Mouse (Mus musculus) WW6 (cell line): Measurements from ENCODE around the gene Narfl.

ENCODE experiments used
- DNase-seq: peaks from one replicate; pipeline ENCODE4 v3.0.0-alpha.2; 2013; ENCODE audit warnings: low read depth, low spot score

The Narfl gene

DNA sequence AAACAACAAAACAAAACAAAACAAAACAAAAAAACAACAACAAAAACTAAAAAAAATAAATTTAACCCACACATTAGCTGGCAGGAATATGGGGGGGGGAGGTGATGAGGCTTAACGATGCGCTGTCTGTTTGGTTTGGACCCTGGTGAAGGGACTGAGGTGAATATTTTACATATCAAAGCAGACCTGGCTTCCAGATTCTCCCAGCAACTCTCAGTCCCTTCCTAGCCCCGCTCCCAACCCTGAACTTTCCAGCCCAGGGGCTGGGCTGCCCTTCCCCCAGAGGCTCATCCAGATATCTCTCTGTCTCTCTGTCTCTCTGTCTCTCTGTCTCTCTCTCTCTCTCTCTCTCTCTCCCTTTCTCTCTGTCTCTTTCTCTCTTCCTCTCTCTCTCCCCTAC lies 11.0 kb upstream of the Narfl start:
- DNase-seq, result no peak

DNA sequence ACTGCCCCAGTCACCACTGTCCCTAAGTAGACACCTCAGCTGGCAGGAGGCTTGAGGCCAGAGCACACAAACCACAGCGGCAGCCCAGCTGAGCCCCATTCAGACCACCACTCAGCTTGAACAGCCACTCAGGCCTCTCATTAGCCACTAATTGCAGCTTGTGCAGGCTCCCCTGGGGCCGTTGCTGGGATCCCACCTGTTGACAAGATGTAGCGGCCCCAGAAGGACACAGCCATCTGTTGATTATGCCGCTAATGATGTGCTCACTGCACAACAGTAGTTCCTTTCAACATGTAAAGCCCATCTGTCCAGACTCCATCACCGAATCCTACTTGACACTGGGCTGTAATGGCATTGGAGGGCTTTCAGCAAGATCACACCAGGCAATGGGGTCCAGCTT lies 7.7 kb upstream of the Narfl start:
- no peak for DNase-seq

DNA sequence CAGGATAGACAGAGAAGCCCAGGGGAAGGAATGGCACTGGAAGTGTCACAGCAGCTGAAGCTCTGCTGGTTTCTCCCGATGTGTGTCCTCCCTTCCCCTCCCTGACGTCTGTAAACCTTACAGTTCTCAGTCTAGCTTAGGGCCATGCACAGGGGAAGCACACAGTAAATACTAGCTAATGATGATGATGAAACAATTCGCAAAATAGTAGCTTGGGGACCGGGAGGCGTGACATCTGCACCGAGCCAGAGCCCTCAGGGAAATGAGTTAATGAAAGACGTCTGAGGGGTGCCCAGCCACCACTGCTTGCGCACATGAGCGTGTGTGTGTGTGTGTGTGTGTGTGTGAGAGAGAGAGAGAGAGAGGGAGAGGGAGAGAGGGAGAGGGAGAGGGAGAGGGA lies 4.2 kb upstream of the Narfl start:
- no peak for DNase-seq

DNA sequence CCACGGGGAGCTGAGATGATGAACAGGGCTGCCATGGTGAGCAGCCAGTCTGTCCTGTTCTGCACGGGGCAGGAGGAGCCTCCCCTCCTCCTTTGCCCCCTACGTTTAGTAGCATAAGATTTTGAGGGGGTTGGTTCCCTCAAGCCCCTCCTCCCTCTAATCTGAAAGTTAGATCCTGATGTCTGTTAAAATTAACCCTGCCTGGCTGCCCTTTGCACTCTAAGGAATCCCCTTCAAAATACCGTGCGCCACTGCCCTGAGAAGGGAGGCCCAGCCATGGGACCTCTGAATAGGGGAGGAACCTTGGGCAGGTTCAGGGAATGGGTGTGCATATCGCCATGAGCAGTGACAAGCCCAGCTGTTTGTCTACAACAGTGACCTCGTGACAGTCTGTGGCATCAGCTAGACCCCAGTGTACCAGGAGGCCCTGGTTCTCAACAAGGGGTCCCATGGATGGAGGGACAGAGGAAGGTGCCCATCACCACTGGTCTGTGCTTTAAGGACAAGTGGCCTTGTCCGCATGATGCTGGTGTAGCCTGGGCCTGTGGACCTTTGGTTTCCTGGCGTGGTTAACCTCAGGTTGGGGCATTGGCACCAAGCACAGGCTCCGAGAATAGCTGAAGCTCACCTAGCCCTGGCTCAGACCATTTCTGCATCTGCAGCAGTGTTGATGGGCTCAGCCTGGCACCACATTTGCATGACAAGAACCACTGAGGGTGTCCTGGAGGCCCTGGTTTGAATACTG lies 1.9 kb downstream of the Narfl start:
- no peak for DNase-seq

DNA sequence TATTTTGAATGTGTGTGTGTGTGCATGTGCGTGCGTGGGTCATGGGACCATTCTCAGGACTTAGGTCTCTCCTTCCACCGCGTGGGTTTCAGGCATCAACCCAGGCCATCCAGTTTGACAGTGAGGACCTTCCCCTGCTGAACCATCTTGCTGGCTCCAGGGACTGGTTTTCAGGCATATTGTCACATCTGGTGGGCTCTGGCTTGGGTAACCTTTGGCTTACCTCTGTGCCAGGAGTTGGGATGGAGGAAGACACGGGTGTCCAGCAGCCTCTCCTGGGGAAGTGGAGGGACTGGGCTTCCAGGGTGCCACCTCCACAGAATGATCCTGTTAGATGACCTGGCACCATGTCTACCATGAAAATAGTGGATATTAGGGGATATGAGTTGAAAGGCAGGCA lies 4.4 kb downstream of the Narfl start:
- no peak for DNase-seq

DNA sequence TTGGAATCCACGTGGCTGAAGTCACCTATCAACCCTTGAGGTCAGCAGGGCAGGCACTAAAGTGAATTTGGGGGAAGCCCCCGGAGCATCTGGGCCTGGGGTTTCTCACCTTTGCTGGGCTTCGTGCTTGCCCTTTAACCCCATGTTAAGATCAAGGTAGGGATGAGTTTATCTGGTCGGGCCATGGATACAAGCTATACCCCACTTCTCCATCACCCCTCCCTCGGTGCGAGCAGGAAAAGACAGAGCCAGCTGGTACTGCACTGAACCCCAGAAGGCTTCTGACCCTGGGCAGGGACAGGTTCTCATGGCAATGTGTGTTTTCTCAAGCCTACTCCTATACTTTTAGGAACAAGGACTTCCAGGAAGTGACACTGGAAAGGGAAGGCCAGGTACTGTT lies 7.8 kb downstream of the Narfl start:
- DNase-seq, result no peak

DNA sequence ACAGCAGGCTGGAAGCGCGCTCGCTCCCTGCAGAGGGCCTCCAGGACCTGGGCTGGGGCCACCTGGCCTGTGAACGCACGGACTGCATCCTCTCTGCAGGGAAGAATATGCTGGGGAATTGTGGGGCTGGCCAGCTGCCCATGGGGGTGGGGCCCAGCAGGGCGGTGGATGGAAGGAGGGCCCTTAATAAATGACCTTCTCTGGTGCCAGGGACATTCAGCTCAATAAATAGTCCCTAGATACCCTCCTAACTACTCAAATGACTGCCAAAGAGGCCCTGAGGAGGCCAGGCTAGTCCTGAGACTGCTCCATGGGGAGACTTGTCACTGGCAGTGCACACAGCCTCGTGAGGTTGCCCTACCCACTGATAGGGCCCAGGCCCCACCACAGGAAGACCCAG lies 9.5 kb downstream of the Narfl start:
- no peak for DNase-seq

DNA sequence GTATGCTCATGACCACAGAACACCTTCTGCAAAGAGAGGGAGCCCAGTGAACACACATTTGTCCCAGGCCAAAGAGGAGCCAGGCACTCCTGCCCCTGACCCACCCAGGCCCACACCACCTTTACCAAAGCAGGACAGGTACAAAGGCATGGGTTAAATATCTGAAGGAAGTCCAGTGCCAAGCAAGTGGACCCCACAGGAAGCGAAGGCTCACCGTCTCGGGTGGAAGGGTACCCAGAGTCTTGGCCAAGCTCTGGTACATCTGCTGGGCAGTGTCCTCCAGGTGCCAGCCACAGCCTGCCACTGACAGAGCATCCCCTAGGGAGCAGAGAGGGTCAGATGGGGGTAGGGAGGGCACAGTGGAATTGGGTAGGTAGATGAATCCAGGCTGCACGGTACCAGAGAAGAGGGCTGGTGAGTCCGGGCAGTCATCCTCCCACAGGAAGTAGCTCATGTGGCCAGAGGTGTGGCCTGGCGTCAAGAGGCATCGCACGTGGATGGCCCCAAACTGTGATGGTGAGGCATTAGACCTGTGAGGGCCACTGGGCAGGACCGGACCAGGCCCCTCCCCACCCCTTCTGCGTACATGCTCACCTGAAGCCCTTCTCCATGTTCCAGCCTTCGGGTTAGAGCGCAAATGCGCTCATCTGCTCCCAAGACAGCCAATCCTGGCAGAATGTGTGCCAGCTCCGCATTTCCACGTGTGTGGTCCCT lies 10.4 kb downstream of the Narfl start:
- no peak for DNase-seq

DNA sequence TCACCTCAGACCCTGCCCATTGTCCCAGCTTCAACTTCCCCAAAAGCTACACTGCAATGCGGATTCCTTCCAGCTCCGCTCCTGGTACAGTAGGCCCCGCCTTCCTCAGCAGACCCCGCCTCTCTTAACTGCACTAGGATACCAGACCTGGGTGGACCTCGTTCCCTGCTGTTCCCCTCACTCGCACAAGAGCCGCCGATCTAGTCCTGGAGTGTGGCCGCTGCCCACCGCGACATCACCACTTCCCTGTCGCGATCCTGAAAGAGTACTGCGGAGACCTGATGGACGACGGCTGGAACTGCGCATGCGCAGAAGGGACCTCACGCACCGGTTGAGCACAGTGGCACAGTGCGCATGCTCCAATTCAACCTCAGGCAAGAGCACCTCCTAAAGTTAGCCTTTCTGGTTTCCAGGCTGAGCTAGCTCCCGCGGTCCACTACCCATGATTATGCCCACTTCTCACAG lies 11.7 kb downstream of the Narfl start, which contains the start of gene Haghl:
Gene Haghl (minus strand): TSS at position 393 of the 465 bp plus-strand sequence.
- peak; percentile 90 for DNase-seq

DNA sequence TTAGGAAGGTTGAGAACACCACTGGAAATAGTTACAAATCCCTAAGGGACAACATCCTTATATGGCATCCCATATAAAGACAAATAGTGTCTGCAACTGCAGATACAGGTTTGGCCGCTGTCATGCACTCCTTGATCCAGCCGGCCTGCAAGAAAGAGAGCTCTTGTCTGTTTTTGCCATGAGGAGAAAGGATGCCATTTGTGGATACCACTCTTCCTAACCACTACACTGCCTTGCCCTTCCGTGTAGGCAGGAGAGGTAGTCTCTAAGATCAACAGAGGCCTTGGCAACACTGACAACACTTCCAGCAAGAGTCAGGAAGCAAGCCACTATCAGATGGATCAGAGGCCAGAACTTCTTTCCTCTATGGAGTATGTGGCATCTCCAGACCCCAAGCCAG lies 12.7 kb downstream of the Narfl start, which contains the start of gene Ccdc78:
Gene Ccdc78 (plus strand): TSS at position 301 of the 400 bp plus-strand sequence.
- DNase-seq, result no peak

DNA sequence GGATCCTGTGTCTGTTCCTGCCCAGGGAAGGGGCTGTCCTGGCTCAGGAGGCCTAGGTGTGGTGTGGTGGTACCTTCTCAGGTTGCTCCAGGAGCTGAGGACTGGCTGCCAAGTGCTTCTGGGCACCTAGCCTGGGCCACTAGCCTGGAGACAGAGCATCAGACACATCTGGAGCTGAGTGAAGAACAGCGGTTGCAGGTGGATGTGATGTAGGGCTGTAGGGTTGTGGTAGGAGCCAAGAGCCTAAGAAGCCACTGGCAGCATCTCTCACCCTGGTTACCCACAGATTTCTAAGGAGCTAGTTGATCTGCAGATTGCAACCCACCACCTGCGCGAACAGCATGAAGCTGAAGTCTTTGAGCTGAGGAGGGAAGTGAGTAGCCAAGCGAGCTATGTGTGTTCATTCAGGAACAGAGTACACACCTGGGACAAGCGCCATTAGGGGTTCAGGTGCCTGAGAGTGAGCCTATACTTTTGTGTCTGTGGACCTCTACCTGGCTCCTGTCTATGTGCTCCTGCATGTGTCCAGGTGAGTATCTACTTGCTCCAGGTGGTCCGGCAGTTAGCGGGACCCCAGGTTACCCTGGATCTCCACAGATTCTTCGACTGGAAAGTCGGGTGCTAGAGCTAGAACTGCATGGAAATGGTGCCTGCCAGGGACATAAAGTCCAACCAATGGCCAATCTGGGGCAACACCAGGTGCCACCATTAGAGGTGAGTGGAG lies 13.4 kb downstream of the Narfl start:
- DNase-seq, result no peak

DNA sequence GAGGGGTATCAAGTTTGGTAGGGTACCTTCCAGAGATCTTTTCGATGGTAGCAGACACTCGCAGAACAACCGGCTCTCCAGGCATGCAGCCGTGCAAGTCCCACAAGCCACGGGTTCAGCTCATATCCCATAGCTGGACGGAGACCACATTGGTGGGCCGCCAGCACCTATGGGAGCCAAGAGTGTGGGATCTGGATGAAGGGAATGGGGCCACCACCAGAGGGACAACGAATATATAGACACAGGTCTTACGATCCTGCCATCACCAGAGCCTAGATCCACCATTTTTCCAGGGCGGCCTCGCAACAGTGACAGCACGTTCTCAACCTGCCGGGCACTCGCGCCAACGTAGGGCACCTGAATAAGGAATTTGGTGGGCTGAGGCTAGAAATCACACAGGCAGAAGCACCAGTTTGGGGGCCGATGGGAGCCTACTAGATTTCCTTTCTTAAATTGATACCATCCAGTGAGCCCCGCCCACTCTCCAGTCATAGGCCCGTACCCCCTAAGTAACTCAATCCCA lies 17.8 kb downstream of the Narfl start:
- DNase-seq, result no peak

DNA sequence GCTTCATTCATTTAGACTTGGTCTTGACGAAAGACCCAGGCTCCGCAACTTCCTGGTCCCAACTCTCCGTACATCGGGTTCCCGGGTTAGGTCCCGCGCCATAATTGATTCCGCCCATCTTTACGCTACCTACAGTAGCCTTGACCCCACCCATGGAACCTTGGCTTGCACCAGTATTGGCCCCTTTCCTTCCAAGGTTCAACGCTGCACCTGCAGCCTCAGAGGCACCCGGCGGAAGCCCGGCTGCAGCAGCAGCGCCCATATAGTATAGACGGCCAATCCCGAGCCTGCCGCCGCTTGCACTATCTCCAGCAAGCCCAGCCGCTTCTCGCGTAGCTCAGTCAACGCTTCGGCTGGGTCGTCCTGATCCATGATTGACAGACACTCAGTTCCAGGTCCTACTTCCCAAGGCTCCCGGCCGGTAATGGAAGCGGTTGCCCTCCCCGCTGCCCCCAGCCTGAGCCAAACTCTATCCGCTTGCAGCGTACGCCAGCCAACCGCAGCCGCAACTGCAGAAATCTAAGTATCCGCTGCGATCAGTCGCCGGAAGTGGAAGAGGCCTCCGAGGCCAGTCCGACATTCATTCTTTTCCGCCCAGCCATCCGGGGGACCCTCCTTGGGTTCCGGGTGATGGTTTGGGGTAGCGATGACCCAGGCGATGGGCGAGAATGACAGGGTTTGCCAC lies 18.4 kb downstream of the Narfl start:
- DNase-seq, result no peak

DNA sequence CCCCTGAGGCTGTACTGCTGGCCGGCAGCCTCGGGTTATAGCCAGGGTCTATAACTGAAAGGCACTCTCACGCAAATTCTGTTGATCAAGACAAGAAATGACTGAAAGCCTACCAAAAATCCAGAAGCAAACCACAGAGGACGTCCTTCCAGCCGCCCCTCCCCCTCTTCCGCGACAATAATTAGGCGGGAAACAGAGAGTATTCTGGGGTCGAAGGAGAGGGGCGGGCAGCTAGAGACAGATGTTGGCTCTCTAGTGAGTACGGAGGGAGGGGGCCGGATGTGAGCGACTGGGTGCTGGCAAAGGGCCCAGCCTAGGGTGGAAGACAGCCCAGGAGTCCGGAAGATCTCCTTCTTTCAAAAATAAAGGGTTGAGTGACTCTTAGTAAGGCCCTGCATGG lies 19.0 kb downstream of the Narfl start, which contains the start of gene Fam173a:
Gene Fam173a (minus strand): TSS at position 287 of the 400 bp plus-strand sequence.
- no peak for DNase-seq

DNA sequence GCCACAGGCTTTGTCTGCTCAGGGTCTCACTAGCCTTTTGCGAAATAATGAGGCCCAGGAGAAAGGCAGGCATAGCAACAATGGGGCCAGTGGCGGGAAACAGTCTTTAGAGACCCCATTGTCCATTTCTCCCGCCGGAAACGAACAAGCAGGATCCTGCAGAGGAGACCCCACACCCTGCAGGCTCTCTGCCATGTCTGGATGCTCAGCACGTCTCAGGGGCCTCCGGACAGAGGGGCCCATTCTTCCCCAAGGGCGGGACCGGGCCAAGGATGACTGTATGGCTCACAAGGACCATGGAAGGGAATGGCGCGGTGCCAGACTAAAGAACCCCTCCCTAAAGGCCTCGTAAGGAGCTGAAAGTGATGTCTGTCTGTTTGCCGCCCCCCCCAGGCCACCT lies 20.6 kb downstream of the Narfl start:
- no peak for DNase-seq

DNA sequence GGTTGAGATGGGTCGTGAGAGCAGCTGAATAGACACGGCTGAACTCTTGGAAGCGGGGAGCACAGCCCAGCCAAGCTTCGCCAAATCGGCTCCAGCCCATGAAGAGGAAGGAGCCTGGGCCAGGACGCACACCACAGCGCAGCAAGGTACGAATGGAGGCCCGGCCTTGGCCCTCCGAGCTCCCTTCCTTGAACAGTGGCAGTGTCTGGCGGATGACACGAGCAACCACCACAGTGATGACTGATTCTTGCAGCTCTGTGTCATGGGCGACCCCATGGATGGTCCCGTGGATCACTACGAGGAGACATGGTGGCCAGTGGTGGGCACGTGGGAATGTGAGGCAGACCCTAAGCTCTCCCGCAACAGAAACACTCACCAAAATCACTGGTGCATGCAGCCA lies 21.4 kb downstream of the Narfl start:
- no peak for DNase-seq

DNA sequence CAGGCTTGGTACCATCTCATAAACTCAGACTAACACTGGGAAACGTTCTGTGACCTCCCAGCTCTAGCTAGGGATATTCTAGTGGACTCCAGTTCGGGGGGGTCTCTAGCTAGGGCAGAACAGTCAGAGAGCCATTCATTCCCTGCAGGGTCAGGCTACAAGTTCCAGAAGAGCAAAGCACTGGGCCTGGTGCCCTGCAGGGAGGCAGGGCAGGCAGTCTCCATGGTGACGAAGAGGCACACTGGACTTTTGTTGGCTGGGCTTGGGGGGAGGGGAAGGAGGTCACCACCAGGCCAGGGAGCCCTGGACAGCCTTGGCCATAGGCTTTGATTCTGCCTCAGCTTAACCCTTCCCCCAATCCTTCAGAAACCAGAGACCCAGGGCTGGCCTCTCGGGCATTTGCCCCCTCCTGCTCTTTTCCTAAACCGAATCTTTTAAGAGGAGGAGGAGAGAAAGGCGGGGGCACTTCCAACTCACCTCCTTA lies 22.1 kb downstream of the Narfl start, which contains the start of gene AC134908.4:
Gene AC134908.4 (minus strand): TSS at position 51 of the 484 bp plus-strand sequence.
- no peak for DNase-seq

DNA sequence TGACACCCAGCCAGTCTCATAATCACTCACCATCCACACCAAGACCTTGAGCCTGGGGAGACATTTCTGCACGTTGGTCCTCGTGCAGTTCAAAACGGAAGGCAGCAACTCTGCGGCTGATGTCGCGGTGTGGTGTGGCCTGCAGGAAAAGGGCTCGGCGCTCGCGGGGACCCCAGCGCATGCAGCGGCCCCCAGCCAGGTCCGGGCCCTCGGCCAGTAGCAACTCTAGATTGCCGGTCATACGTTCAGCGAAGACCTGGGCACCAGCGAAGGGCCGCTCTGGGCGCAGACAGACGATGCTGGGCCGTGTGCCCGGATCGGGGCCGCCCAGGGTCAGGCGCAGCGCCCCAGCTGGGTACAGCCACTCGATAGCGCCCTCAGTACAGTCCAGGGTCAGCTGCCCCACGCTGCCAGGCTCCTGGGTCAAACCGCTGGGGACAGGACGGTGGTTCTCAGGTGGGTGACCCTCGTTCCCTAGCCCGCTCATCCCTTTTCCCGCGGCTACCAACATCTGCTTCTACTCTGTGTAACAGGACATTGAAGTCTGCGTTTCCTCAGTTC lies 22.7 kb downstream of the Narfl start:
- DNase-seq, result no peak

DNA sequence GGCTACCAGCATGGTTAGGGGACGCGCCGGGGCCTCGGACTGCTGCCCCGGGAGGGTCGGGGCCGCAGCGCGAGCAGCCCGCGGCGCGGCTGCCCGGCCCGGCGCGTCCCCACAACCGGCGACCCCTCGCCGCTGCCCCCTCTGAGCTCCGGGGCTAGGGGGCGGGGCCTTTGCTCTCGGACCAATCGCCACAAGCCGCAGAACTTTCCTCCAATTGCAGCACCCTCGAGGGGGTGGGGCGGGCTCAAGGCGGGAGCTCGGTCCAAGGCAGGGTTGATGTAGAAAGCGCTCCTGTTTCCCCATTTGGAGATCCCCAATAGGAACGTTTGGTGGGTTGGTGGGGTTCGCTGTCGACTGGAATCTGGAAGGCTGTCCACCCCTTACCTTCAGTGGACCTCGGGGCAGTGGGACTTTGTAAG lies 23.4 kb downstream of the Narfl start, which contains the start of gene Metrn:
Gene Metrn (minus strand): TSS at position 186 of the 419 bp plus-strand sequence.
- DNase-seq, result no peak

DNA sequence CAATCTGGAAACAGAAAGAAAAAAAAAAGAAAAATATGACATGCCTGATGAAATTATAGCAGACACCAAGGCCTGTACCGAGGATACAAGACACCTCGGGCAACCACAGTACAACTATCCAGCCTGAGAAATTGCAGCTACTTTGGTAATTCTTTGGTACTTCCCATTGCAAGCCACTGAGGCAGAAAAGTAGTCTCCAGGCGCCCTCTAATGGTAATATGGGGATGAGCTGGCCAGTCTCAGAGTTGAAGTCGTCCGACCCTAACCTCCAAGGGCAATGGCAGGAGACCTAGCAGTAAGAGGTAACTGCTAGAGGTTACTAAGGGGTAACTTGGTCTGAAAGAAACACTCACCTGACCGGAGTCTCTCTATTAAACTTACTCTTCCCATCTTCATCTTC lies 27.5 kb downstream of the Narfl start:
- DNase-seq, result no peak
